Mouse (Mus musculus): ENCODE data around the gene Sptlc2. TPM values are rescaled to one million over a fixed set of nuclear protein-coding genes. Genes with fewer than 3 reads are reported as not detected.

Sptlc2 gene
- total and polyA plus RNA-seq, 2 experiments from 2014 or later, result 69.2 to 84.9 TPM

DNA sequence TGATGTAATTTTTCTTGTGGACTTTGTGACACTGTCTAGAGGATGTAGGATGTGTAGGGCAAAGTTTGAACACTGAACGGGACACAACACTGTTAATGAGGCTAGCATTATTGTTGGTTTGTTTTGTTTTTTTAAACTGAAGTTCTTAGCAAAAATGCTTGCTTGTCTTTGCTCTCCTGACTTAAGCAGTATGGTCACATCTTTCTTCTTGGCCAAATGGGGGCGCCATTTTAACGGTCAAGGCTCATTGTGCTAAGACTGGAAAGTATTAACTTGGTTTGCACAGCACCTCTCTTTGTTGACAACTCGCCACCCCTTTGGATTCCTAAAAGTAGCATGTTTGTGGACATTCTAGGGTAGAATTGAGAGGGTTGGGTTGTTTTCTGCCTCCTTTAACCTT is 120.5 kb downstream of the Sptlc2 start:
- Histone ChIP-seq H3K27me3 (ENCODE audit: insufficient read depth, low read length) (no peaks in the 10 kb centered on the region), H3K4me1 (ENCODE audit: insufficient read depth) (peaks cover 16% of the 10 kb centered on the region), H3K4me2 (ENCODE audit: low read depth) (peak overlapping the region; percentile 91), H3K36me3 (ENCODE audit: insufficient read depth) (peaks cover 41% of the 10 kb centered on the region), H3K9me3 (ENCODE audit: low read length) (no peaks in the 10 kb centered on the region), H3K4me3 (ENCODE audit: low read depth, low read length) (peak overlapping the region; percentile 66), H3K9ac (peak overlapping the region; percentile 85; the same call in 1 of the 2 replicates), H3K27ac (ENCODE audit: low read depth, low read length) (no peak overlapping the region)
- WGBS, result 20% methylated on average over 4 of the region's 4 CpGs
- peak; percentile 56 for TF ChIP-seq CTCF (IDR thresholded peaks at IDR 0.05; ENCODE audit: low read depth)
- DNase-seq, result peak; percentile 32
- no peak for ATAC-seq

DNA sequence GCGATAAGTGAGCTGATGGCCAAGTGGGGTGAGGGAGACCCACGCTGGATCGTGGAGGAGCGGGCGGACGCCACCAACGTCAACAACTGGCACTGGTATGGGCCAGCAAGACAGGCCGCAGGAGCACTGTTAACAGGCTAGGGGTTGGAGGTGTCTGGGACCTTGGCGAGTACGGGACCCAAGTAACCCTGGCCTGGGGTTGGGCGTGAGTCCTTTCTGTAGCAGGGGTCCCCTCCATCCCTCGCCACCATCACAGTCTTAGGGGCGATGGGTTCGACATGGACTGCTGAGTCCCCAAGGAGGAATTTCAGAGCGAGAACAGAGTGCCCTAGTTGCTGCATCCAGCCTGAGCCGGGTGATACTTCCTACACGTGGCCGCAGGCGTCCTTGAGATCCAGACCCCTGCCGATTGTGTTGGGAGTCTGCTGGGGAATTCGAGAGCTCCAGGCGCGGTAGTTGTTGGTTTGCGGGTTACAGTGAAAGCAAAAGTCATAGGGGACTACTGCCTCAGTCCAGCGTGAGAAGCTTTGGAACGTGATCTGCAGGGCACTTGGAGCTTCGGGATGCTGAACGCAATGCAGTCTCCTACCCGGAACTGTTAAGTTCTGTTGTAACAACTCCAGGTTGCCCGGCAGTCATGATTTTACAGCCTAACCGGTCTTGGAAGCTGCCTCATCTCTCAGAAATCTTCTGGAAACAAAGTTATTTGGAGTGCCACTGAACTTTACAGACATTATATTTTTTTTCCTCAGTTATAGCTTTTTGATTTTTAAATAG is 121.1 kb downstream of the Sptlc2 start:
- DNase-seq (no peak), ATAC-seq (peak; percentile 2; the same call in 1 of the 2 replicates)
- Histone ChIP-seq H3K4me3 (ENCODE audit: low read depth, low read length) (peak overlapping the region; percentile 66), H3K4me1 (ENCODE audit: insufficient read depth) (peaks cover 16% of the 10 kb centered on the region), H3K9ac (peak overlapping the region; percentile 85), H3K27ac (ENCODE audit: low read depth, low read length) (peak overlapping the region; percentile 83), H3K36me3 (ENCODE audit: insufficient read depth) (peaks cover 38% of the 10 kb centered on the region), H3K9me3 (ENCODE audit: low read length) (no peaks in the 10 kb centered on the region), H3K4me2 (ENCODE audit: low read depth) (peak overlapping the region; percentile 91), H3K27me3 (ENCODE audit: insufficient read depth, low read length) (no peaks in the 10 kb centered on the region)
- no peak for TF ChIP-seq CTCF (IDR thresholded peaks at IDR 0.05; ENCODE audit: low read depth)
- WGBS, result 3% methylated on average over 31 of the region's 31 CpGs

DNA sequence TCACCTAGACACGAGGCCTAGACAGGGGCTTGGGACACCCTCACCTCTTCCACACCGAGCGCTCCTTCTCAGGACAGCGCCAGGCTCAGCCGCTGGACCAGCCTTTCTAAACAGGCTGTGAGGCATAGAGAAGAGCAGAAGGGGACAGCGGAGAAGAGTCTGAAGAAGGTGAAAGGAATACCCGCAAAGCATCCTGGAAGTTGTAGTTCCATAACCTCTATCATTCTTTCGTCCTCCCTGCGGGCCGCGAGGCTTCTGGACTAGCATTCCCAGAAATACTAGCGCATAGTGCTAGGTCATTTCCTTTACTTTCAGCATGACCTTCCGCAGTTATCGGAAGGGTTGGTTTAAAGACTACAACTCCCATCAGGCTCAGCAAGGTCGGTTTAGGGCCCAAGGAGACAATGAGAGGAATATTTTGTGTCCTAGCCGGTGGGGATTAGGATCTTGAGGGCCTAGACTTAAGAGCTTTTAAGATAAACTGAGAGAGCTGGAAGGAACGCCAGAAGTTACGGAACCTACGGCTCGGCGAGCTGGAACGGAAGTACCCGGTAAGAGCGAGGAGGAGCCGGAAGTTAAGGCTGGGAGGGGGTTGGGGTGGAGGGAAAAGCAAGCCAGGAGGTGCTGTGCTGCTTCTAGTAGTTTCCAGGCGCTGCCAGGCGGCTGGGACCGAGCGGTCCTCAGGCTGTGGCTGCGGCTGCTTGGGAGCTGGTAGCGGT is 121.9 kb downstream of the Sptlc2 start, which contains the start of the genes Vipas39 and Ahsa1:
Gene Vipas39, minus strand, starts transcription at position 149 of the 719 bp plus-strand sequence.
Gene Ahsa1, plus strand, starts transcription at position 372 of the 719 bp plus-strand sequence.
- H3K4me2 ChIP-seq (ENCODE audit: low read depth), result peak within 1 kb of the TSS; percentile 91
- no peaks in the 10 kb centered on the region for H3K27me3 ChIP-seq (ENCODE audit: insufficient read depth, low read length)
- peak within 1 kb of the TSS; percentile 66 for H3K4me3 ChIP-seq (ENCODE audit: low read depth, low read length)
- 1% methylated on average over 31 of the region's 31 CpGs for WGBS
- peaks cover 16% of the 10 kb centered on the region for H3K4me1 ChIP-seq (ENCODE audit: insufficient read depth)
- TF ChIP-seq CTCF (IDR thresholded peaks at IDR 0.05; ENCODE audit: low read depth), result peak; percentile 61
- H3K36me3 ChIP-seq (ENCODE audit: insufficient read depth), result peaks cover 38% of the 10 kb centered on the region
- peak within 1 kb of the TSS; percentile 89 for H3K27ac ChIP-seq (ENCODE audit: low read depth, low read length)
- DNase-seq (peak; percentile 97), ATAC-seq (peak; percentile 97)
- peak within 1 kb of the TSS; percentile 85 for H3K9ac ChIP-seq
- H3K9me3 ChIP-seq (ENCODE audit: low read length), result no peaks in the 10 kb centered on the region

DNA sequence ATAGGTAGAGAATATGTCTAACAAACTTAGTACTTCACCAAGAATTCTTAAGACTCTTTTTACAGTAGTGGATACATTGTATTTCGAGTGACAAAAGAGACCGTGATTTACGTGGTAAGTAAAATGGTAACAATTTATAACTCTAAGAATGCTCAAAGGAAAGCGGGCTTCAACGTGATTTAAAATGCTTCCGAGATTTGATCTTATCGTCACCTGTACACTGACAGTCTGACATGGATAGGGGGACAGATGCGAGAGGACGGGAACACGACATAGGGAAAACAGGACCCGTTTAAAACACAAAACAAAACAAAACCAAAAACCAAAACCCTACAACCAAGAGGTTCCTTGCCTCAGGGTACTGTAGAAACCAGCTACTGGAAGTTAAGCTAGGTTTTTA is 122.7 kb downstream of the Sptlc2 start:
- TF ChIP-seq CTCF (IDR thresholded peaks at IDR 0.05; ENCODE audit: low read depth), result no peak
- Histone ChIP-seq H3K36me3 (ENCODE audit: insufficient read depth) (peaks cover 36% of the 10 kb centered on the region), H3K4me3 (ENCODE audit: low read depth, low read length) (peak overlapping the region; percentile 66), H3K4me1 (ENCODE audit: insufficient read depth) (peaks cover 16% of the 10 kb centered on the region), H3K9ac (peak overlapping the region; percentile 85), H3K4me2 (ENCODE audit: low read depth) (peak overlapping the region; percentile 70), H3K27ac (ENCODE audit: low read depth, low read length) (peak overlapping the region; percentile 89), H3K9me3 (ENCODE audit: low read length) (no peaks in the 10 kb centered on the region), H3K27me3 (ENCODE audit: insufficient read depth, low read length) (no peaks in the 10 kb centered on the region)
- no peak for ATAC-seq
- no peak for DNase-seq
- WGBS, result 19% methylated on average over 11 of the region's 11 CpGs

DNA sequence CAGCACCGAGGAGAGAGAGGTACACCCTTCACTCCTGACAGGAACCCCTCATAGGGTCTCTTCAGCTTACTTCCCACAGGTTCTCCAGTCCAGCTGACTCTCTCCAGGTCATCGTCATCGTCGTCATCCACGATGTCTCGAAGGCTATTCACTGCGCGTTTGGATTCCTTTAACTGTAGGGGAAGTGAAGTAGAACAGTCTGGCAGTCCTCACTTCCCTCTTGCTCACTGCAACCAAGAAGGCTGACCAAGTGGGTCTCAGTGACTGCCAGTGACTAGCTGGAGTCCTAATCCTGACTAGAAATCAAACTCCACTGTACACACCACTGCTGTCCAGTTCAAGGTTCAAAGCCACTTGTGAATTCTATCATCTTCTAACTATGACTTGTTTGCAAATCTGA is 127.6 kb downstream of the Sptlc2 start:
- H3K9me3 ChIP-seq (ENCODE audit: low read length), result no peaks in the 10 kb centered on the region
- no peak overlapping the region for H3K4me3 ChIP-seq (ENCODE audit: low read depth, low read length)
- H3K27me3 ChIP-seq (ENCODE audit: insufficient read depth, low read length), result no peaks in the 10 kb centered on the region
- peaks cover 7% of the 10 kb centered on the region; the same call in 1 of the 2 replicates for H3K4me1 ChIP-seq (ENCODE audit: insufficient read depth)
- peaks cover 65% of the 10 kb centered on the region for H3K36me3 ChIP-seq (ENCODE audit: insufficient read depth)
- H3K9ac ChIP-seq, result no peak overlapping the region
- DNase-seq (no peak), ATAC-seq (no peak)
- no peak for TF ChIP-seq CTCF (IDR thresholded peaks at IDR 0.05; ENCODE audit: low read depth)
- no peak overlapping the region for H3K4me2 ChIP-seq (ENCODE audit: low read depth)
- no peak overlapping the region for H3K27ac ChIP-seq (ENCODE audit: low read depth, low read length)
- WGBS, result 98% methylated on average over 8 of the region's 8 CpGs

DNA sequence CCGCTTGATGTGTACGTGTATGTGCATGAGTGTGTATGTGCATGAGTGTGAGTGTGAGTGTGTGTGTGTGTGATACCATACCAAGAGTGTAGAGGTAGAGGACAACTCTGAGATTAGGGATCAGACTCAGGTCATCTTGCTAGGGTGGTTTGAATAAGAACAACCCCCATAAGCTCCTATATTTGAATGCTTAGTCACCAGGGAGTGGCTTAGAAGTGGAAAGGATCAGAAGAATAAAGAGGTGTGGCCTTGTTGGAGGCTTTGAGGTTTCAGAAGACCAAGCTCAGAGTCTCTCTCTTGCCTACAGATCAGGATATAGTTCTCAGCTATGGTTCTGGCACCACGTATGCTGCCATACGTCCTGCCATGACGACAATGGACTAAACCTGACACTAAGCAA is 131.5 kb downstream of the Sptlc2 start:
- TF ChIP-seq CTCF (IDR thresholded peaks at IDR 0.05; ENCODE audit: low read depth), result no peak
- Histone ChIP-seq H3K27me3 (ENCODE audit: insufficient read depth, low read length) (no peaks in the 10 kb centered on the region), H3K4me3 (ENCODE audit: low read depth, low read length) (no peak overlapping the region), H3K4me2 (ENCODE audit: low read depth) (no peak overlapping the region), H3K36me3 (ENCODE audit: insufficient read depth) (peaks cover 84% of the 10 kb centered on the region), H3K4me1 (ENCODE audit: insufficient read depth) (no peaks in the 10 kb centered on the region), H3K27ac (ENCODE audit: low read depth, low read length) (no peak overlapping the region), H3K9me3 (ENCODE audit: low read length) (no peaks in the 10 kb centered on the region), H3K9ac (no peak overlapping the region)
- no peak for ATAC-seq
- DNase-seq, result no peak
- WGBS, result 94% methylated on average over 5 of the region's 5 CpGs

Small RNA genes lying within 50 kb of the gene (microRNA-seq; reads per million reads assigned to microRNA genes)
- gene Gm47293 (0 reads per million in 2 experiments), gene Mir3068 (63.8 to 75.4 reads per million in 2 experiments)

Other genes starting within 250 kb of the Sptlc2 start
- gene Gstz1, start 241.2 kb downstream of the Sptlc2 start, total RNA-seq (2014; rRNA removed), result 49.3 and 57.6 TPM in 2 replicates
- gene Gstz1, start 241.2 kb downstream of the Sptlc2 start, polyA plus RNA-seq (2015; fragmentation: Nextera tagmentation; extraction: Ambion mirVana), result 44.4 and 44.5 TPM in 2 replicates
- gene Pomt2, start 240.4 kb downstream of the Sptlc2 start, total RNA-seq (2014; rRNA removed), result 23.3 and 32.5 TPM in 2 replicates
- 9.0 and 10.8 TPM in 2 replicates for gene Pomt2, start 240.4 kb downstream of the Sptlc2 start, polyA plus RNA-seq (2015; fragmentation: Nextera tagmentation; extraction: Ambion mirVana)
- gene Samd15, start 188.6 kb downstream of the Sptlc2 start, total RNA-seq (2014; rRNA removed), result 1.0 and 7.4 TPM in 2 replicates
- gene Samd15, start 188.6 kb downstream of the Sptlc2 start, polyA plus RNA-seq (2015; fragmentation: Nextera tagmentation; extraction: Ambion mirVana), result 1.5 and 1.8 TPM in 2 replicates
- 13.9 and 16.4 TPM in 2 replicates for gene Tmed8, start 187.9 kb downstream of the Sptlc2 start, total RNA-seq (2014; rRNA removed)
- gene Tmed8, start 187.9 kb downstream of the Sptlc2 start, polyA plus RNA-seq (2015; fragmentation: Nextera tagmentation; extraction: Ambion mirVana), result 2.0 and 3.2 TPM in 2 replicates
- 0.48 and 0.62 TPM in 2 replicates for gene Noxred1, start 149.6 kb downstream of the Sptlc2 start, total RNA-seq (2014; rRNA removed)
- 0.21 TPM in 1 of 2 replicates, not detected in the other for gene Noxred1, start 149.6 kb downstream of the Sptlc2 start, polyA plus RNA-seq (2015; fragmentation: Nextera tagmentation; extraction: Ambion mirVana)
- 77.6 and 79.4 TPM in 2 replicates for gene Vipas39, start 122.1 kb downstream of the Sptlc2 start, total RNA-seq (2014; rRNA removed)
- gene Vipas39, start 122.1 kb downstream of the Sptlc2 start, polyA plus RNA-seq (2015; fragmentation: Nextera tagmentation; extraction: Ambion mirVana), result 54.6 and 57.7 TPM in 2 replicates
- gene Ahsa1, start 121.9 kb downstream of the Sptlc2 start, total RNA-seq (2014; rRNA removed), result 137 and 184 TPM in 2 replicates
- gene Ahsa1, start 121.9 kb downstream of the Sptlc2 start, polyA plus RNA-seq (2015; fragmentation: Nextera tagmentation; extraction: Ambion mirVana), result 171 and 187 TPM in 2 replicates
- gene Ism2, start 88.7 kb downstream of the Sptlc2 start, total RNA-seq (2014; rRNA removed), result 0.69 and 1.1 TPM in 2 replicates
- gene Ism2, start 88.7 kb downstream of the Sptlc2 start, polyA plus RNA-seq (2015; fragmentation: Nextera tagmentation; extraction: Ambion mirVana), result 0.88 and 1.8 TPM in 2 replicates
- gene Slirp, start 55.5 kb upstream of the Sptlc2 start, total RNA-seq (2014; rRNA removed), result 63.9 and 86.4 TPM in 2 replicates
- gene Slirp, start 55.5 kb upstream of the Sptlc2 start, polyA plus RNA-seq (2015; fragmentation: Nextera tagmentation; extraction: Ambion mirVana), result 208 and 262 TPM in 2 replicates
- 40.1 and 40.4 TPM in 2 replicates for gene Alkbh1, start 55.7 kb upstream of the Sptlc2 start, total RNA-seq (2014; rRNA removed)
- gene Alkbh1, start 55.7 kb upstream of the Sptlc2 start, polyA plus RNA-seq (2015; fragmentation: Nextera tagmentation; extraction: Ambion mirVana), result 18.0 and 28.6 TPM in 2 replicates
- 72.2 and 79.6 TPM in 2 replicates for gene Snw1, start 83.9 kb upstream of the Sptlc2 start, total RNA-seq (2014; rRNA removed)
- gene Snw1, start 83.9 kb upstream of the Sptlc2 start, polyA plus RNA-seq (2015; fragmentation: Nextera tagmentation; extraction: Ambion mirVana), result 95.6 and 109 TPM in 2 replicates
- not detected in 2 replicates for gene Gm5788, start 106.4 kb upstream of the Sptlc2 start, total RNA-seq (2014; rRNA removed)
- gene Gm5788, start 106.4 kb upstream of the Sptlc2 start, polyA plus RNA-seq (2015; fragmentation: Nextera tagmentation; extraction: Ambion mirVana), result not detected in 2 replicates
- gene Gm8300, start 126.0 kb upstream of the Sptlc2 start, total RNA-seq (2014; rRNA removed), result not detected in 2 replicates
- gene Gm8300, start 126.0 kb upstream of the Sptlc2 start, polyA plus RNA-seq (2015; fragmentation: Nextera tagmentation; extraction: Ambion mirVana), result not detected in 2 replicates
- gene Oog1, start 214.3 kb upstream of the Sptlc2 start, total RNA-seq (2014; rRNA removed), result not detected in 2 replicates
- gene Oog1, start 214.3 kb upstream of the Sptlc2 start, polyA plus RNA-seq (2015; fragmentation: Nextera tagmentation; extraction: Ambion mirVana), result not detected in 2 replicates
- not detected in 2 replicates for gene Gm4027, start 230.5 kb upstream of the Sptlc2 start, total RNA-seq (2014; rRNA removed)
- not detected in 2 replicates for gene Gm4027, start 230.5 kb upstream of the Sptlc2 start, polyA plus RNA-seq (2015; fragmentation: Nextera tagmentation; extraction: Ambion mirVana)